1 mouse cellular context compared by ENCODE assay signal in genomic region chr4:129617121-129617641, GRCm38 (mm10).
TF ChIP-seq lines count a peak whose summit lies in the region.

No protein-coding gene starts in this region.

TF ChIP-seq in MEL, 35 proteins besides CTCF, POLR2A, EP300 and RAD21 (continued from another document):
- no peak for TF ChIP-seq SIN3A (IDR thresholded peaks at IDR 0.05; ENCODE audit: low read length)
- 0 out of 2 replicates have a peak, but pooled peaks have one; percentile 31 for TF ChIP-seq POLR2AphosphoS2 (IDR thresholded peaks at IDR 0.05; ENCODE audit: low read length)
